Mouse (Mus musculus) midbrain, embryonic 11.5 days (tissue): ENCODE measurements around the gene Myrip. TPM values are rescaled to one million over a fixed set of nuclear protein-coding genes. Genes with fewer than 3 reads are reported as not detected.

Source experiments
- ATAC-seq: fragments of 200-750 bp; cut with Nextera tagmentation; 2 replicates; pipeline ENCODE4 v1.8.0; 2017; ENCODE audit warnings: moderate TSS enrichment, moderate library complexity; ENCODE audit not compliant: low FRiP score
- DNase-seq: peaks from one replicate; pipeline ENCODE4 v3.0.0; 2015; ENCODE audit warnings: low spot score; ENCODE audit errors: missing footprints
- H3K27ac ChIP-seq: fragments of 300-500 bp; sonication (generic); 2 replicates; pipeline ENCODE4 v1.5.1; 2014; ENCODE audit warnings: low read depth, low read length
- H3K27me3 ChIP-seq: fragments of 300-500 bp; sonication (generic); 2 replicates; pipeline ENCODE4 v1.6.1; 2014; ENCODE audit warnings: mild to moderate bottlenecking, low read length, moderate library complexity, mixed read lengths; ENCODE audit not compliant: control insufficient read depth, insufficient read depth
- H3K36me3 ChIP-seq: fragments of 300-500 bp; sonication (generic); 2 replicates; pipeline ENCODE4 v1.6.1; 2014; ENCODE audit warnings: mild to moderate bottlenecking, low read length, moderate library complexity, mixed read lengths; ENCODE audit not compliant: control insufficient read depth, insufficient read depth
- H3K4me1 ChIP-seq: fragments of 300-500 bp; sonication (generic); 2 replicates; pipeline ENCODE4 v1.6.1; 2014; ENCODE audit warnings: low read length; ENCODE audit not compliant: control insufficient read depth, insufficient read depth
- H3K4me2 ChIP-seq: fragments of 300-500 bp; sonication (generic); 2 replicates; pipeline ENCODE4 v1.6.1; 2014; ENCODE audit warnings: mild to moderate bottlenecking, moderate library complexity
- H3K4me3 ChIP-seq: fragments of 300-500 bp; sonication (generic); 2 replicates; pipeline ENCODE4 v1.5.1; 2014; ENCODE audit warnings: low read depth, low read length
- H3K9ac ChIP-seq: fragments of 300-500 bp; sonication (generic); 2 replicates; pipeline ENCODE4 v1.6.1; 2014; ENCODE audit warnings: low read length
- H3K9me3 ChIP-seq: fragments of 300-500 bp; sonication (generic); 2 replicates; pipeline ENCODE4 v1.6.1; 2016; ENCODE audit warnings: low read length; ENCODE audit not compliant: control insufficient read depth
- WGBS: fragments of 180-500 bp; shearing (Covaris S2); extraction: QIAGEN DNeasy Blood & Tissue Kit; methylation state at CpG from one replicate; pipeline ENCODE4 v1.1.7; 2014; 5-methylcytosine and 5-hydroxymethylcytosine counted together
- polyA plus RNA-seq: library from polyadenylated mRNA; unstranded; fragments of >200 nt; fragmentation: Nextera tagmentation; extraction: Ambion mirVana; gene quantifications from 2 replicates; pipeline ENCODE4 v1.2.1, GENCODE M21; 2014

Myrip gene
- polyA plus RNA-seq, 1 experiment from 2014 or later = 1.6 TPM

- Histone ChIP-seq H3K9me3 (no peaks in the 10 kb centered on the region), H3K36me3 (no peaks in the 10 kb centered on the region), H3K4me1 (no peaks in the 10 kb centered on the region), H3K4me2 (no peak overlapping the region), H3K4me3 (no peak overlapping the region), H3K9ac (no peak overlapping the region), H3K27me3 (no peaks in the 10 kb centered on the region), H3K27ac (no peak overlapping the region)
- 78% methylated on average over 14 of the region's 14 CpGs for WGBS
- peak; percentile 68 for DNase-seq
- ATAC-seq = no peak
These were observed 59.3 kb downstream of the Myrip start for GRCm38 (mm10) chr9:120360397-120361177.

DNA sequence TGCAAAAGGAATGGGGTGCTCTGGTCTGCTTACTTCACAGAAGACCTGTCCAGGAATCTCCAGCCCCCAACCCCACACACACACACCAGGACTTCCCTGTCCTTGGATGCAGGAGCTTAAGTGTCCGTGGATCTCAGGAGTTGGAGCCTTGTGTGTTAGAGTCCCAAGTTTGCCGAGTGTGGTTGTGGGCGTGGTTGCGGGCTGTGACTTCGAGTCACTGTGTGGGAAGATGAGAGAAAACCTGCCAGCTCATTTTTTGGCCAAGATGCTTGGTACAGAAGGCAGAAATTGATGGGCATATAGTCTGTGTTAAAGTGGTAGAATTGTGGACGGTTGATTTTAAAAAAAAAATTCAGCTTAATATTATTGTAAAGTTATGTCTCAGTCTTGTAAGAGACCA, 60.3 kb downstream of the Myrip start:
- DNase-seq (peak; percentile 17), ATAC-seq (no peak)
- Histone ChIP-seq H3K36me3 (no peaks in the 10 kb centered on the region), H3K4me1 (no peaks in the 10 kb centered on the region), H3K4me2 (no peak overlapping the region), H3K9me3 (no peaks in the 10 kb centered on the region), H3K27me3 (no peaks in the 10 kb centered on the region), H3K4me3 (no peak overlapping the region), H3K27ac (no peak overlapping the region), H3K9ac (no peak overlapping the region)
- 88% methylated on average over 6 of the region's 6 CpGs for WGBS

GRCm38 (mm10) chr9:120362684-120363083, 61.4 kb downstream of the Myrip start:
- no peak for ATAC-seq
- no peaks in the 10 kb centered on the region for H3K27me3 ChIP-seq
- H3K9me3 ChIP-seq = no peaks in the 10 kb centered on the region
- H3K4me1 ChIP-seq = no peaks in the 10 kb centered on the region
- no peak overlapping the region for H3K4me2 ChIP-seq
- no peaks in the 10 kb centered on the region for H3K36me3 ChIP-seq
- H3K27ac ChIP-seq = no peak overlapping the region
- H3K4me3 ChIP-seq = no peak overlapping the region
- no peak overlapping the region for H3K9ac ChIP-seq
- DNase-seq = peak; percentile 54
- 83% methylated on average over 3 of the region's 3 CpGs for WGBS

DNA sequence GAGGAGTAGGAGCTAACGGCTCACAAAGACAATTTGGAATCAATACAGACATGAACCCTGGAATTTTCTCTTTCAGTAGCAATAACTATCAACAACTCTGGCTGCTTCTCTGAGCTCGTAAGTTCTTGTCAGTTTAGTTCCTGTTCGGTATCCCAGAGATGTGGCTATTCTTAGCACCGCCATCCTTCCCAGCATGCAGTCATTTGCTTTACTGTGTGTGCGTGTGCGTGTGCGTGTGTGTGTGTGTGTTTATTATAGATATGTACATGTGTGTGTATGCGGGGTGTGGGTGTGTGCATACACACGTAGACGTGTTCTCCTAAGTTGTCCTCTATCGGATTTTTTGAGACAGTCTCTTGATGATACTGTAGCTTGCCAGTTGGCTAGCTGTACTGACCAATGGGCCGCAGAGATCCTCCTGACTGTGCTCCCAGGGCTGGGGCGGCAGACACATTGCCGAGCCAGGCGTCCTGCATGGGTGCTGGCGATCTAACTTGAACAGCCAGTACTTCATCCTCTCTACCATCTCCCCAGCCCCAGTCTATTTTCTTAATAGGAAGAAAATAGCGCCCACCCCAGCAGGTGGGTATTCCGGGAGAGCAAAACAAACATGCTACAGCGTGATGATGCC, 63.5 kb downstream of the Myrip start:
- H3K27me3 ChIP-seq = no peaks in the 10 kb centered on the region
- WGBS = 88% methylated on average over 19 of the region's 19 CpGs
- no peak for DNase-seq
- H3K9ac ChIP-seq = no peak overlapping the region
- no peaks in the 10 kb centered on the region for H3K36me3 ChIP-seq
- H3K4me2 ChIP-seq = no peak overlapping the region
- ATAC-seq = no peak
- no peaks in the 10 kb centered on the region for H3K9me3 ChIP-seq
- H3K27ac ChIP-seq = no peak overlapping the region
- no peak overlapping the region for H3K4me3 ChIP-seq
- no peaks in the 10 kb centered on the region for H3K4me1 ChIP-seq

- Histone ChIP-seq H3K9me3 (no peaks in the 10 kb centered on the region), H3K4me3 (no peak overlapping the region), H3K9ac (no peak overlapping the region), H3K27ac (no peak overlapping the region), H3K27me3 (no peaks in the 10 kb centered on the region), H3K4me1 (no peaks in the 10 kb centered on the region), H3K4me2 (no peak overlapping the region), H3K36me3 (no peaks in the 10 kb centered on the region)
- DNase-seq (peak; percentile 39), ATAC-seq (no peak)
- WGBS = 94% methylated on average over 1 of the region's 1 CpGs
These were observed 66.2 kb downstream of the Myrip start for GRCm38 (mm10) chr9:120367526-120367925.

DNA sequence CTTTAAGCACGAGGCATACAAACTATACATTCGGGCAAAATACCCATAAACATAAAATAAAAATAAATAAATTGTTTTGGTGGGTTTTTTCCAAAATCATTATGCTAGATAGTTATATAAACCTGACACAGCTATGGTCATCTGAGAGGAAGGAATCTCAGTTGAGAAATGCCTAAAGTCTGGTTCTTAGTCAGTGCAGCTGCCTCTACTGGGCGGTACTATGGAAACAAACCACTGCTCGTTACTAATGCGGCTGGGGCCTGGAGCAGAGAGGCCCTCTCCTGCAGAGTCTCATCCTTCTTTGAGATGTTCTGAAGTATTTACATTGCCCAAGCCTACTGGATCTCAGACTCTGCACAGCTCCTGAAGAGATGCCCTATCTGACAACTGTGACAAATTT, 70.3 kb downstream of the Myrip start:
- Histone ChIP-seq H3K27ac (no peak overlapping the region), H3K4me1 (no peaks in the 10 kb centered on the region), H3K9ac (no peak overlapping the region), H3K4me2 (no peak overlapping the region), H3K4me3 (no peak overlapping the region), H3K9me3 (no peaks in the 10 kb centered on the region; the same call in 1 of the 2 replicates), H3K36me3 (no peaks in the 10 kb centered on the region), H3K27me3 (no peaks in the 10 kb centered on the region)
- no peak for DNase-seq
- WGBS = 82% methylated on average over 5 of the region's 5 CpGs
- no peak for ATAC-seq

GRCm38 (mm10) chr9:120372347-120372746, 71.0 kb downstream of the Myrip start:
- H3K4me3 ChIP-seq = no peak overlapping the region
- no peaks in the 10 kb centered on the region for H3K36me3 ChIP-seq
- H3K27me3 ChIP-seq = no peaks in the 10 kb centered on the region
- H3K9ac ChIP-seq = no peak overlapping the region
- no peaks in the 10 kb centered on the region; the same call in 1 of the 2 replicates for H3K9me3 ChIP-seq
- WGBS = 88% methylated on average over 6 of the region's 6 CpGs
- H3K4me1 ChIP-seq = no peaks in the 10 kb centered on the region
- no peak overlapping the region for H3K4me2 ChIP-seq
- no peak overlapping the region for H3K27ac ChIP-seq
- DNase-seq (no peak), ATAC-seq (no peak)

DNA sequence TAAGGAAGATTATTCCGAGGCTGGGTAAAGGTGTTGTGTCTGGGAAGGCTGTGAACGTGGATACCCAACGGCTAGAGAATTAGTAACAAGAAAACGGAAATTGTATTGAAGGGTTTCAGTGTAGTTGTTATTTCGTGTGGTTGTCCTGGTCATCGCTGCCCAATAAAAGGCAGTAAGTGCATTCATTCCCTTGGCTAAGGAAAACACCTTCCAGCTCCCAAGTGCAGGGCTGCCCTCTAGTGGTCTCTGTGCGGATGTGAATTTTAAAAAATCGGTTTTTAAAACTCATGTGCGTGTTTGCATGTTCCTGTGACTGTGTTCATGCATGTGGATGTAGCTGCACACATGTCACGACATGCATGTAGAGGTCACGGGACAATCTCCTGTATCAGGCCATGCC, 76.4 kb downstream of the Myrip start:
- ATAC-seq (no peak), DNase-seq (peak; percentile 93)
- H3K27ac ChIP-seq = no peak overlapping the region
- no peaks in the 10 kb centered on the region for H3K36me3 ChIP-seq
- no peak overlapping the region for H3K4me3 ChIP-seq
- H3K9me3 ChIP-seq = no peaks in the 10 kb centered on the region; the same call in 1 of the 2 replicates
- no peak overlapping the region for H3K9ac ChIP-seq
- no peaks in the 10 kb centered on the region for H3K27me3 ChIP-seq
- H3K4me2 ChIP-seq = no peak overlapping the region
- H3K4me1 ChIP-seq = no peaks in the 10 kb centered on the region
- 33% methylated on average over 11 of the region's 11 CpGs for WGBS

DNA sequence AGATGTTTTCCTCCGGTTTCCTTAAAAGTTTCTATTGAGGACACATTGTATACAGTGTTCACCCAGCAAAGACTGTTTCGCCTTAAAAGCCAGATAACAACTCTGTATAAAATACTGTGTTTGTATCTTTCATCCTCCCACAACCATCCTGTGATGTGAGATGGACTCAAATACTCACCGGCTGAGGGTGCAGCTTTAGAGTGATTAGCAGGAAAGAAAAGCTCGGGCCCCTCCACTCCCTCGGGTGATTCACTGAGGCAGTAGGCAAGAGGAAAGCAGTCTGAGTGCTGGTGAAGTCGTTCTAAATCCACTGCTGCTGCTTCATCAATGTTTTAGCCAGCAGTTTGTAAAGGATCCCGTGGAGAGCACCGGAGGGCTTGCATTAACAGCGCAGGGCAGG, 93.9 kb downstream of the Myrip start:
- ATAC-seq = no peak
- H3K27me3 ChIP-seq = no peaks in the 10 kb centered on the region
- no peak overlapping the region for H3K9ac ChIP-seq
- no peak overlapping the region for H3K4me3 ChIP-seq
- H3K4me2 ChIP-seq = no peak overlapping the region
- 38% methylated on average over 9 of the region's 9 CpGs for WGBS
- H3K9me3 ChIP-seq = no peaks in the 10 kb centered on the region
- no peaks in the 10 kb centered on the region for H3K36me3 ChIP-seq
- no peak for DNase-seq
- H3K27ac ChIP-seq = no peak overlapping the region
- H3K4me1 ChIP-seq = no peaks in the 10 kb centered on the region
